Mouse (Mus musculus) inflammation-experienced regulatory T-cells, adult 6 months (primary cell): ENCODE results near the gene Glycam1. TPM values are rescaled to one million over a fixed set of nuclear protein-coding genes. Genes with fewer than 3 reads are reported as not detected.
"Not testable (repeated sequence)": the region's sequence is repeated elsewhere in the genome, so short reads cannot be mapped to it uniquely, and the experiment has no call there.

Source experiments
- ATAC-seq: one replicate; pipeline ENCODE4 v1.8.0; 2017
- polyA plus RNA-seq, 3 experiments: library from polyadenylated mRNA; unstranded; fragments of 100-300 nt; shearing (Covaris generic); gene quantifications; one replicate each; pipeline ENCODE4 v1.2.1; 2017

Glycam1 gene
- polyA plus RNA-seq: not detected

DNA sequence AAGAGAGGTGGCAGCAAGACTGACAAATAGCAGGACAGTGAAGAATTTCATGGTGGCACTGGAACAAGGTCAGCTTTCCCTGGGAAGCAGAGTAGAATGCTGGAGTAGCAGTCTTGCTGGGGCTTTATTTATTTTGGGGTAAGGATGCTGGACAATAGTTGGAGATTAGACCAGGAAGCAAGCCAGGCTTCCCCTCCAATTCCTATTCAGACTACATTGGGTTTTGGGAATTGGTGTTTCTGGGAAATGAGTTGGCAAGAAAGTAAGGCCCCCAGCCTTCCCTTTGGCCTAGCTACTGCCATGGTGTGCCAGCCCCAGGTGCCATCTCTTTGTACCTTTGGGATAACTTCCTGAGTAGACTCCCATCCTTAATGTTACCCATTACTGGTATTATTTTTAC, at the start of gene Glycam1:
Gene Glycam1, minus strand, starts transcription at position 101 of the 400 bp plus-strand sequence.
- ATAC-seq: no peak

DNA sequence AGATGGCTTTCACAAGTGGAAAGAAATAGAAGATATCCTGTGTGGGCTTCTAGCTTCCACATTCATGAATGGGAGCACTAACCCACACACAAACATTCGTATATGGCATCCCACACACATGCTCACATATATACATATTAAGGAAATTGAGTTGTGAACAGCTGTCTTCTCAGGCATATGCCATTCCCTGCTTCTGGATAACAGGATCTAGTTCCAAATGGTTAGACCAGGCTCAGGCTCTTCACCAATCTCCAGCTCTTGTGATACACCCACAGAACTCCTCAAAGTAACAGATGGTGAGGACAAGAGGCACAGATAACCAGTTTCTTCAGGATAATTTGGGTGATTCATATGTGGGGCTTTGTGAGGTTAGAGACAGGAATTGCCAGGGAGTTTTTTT, 39.6 kb upstream of the Glycam1 start:
- no peak for ATAC-seq

DNA sequence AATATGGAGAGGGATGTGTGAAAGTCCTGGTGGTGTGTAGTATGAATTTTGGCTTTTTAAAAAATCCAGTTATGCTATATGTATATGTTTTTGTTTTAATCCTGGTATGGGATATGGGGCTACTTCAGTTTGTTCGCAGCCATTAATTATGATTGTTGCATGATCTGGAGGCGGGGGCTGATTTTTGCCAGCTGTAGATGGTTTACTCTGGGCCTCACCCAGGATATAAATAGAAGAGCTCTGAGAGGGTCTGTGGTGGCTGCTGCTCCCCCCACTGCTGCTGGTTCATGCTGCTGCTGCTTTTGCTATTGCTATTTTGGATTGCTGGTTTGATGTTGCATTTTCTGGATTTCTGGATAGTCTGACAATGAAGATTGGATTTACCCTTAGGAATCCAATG, 25.9 kb upstream of the Glycam1 start:
- ATAC-seq: no peak

DNA sequence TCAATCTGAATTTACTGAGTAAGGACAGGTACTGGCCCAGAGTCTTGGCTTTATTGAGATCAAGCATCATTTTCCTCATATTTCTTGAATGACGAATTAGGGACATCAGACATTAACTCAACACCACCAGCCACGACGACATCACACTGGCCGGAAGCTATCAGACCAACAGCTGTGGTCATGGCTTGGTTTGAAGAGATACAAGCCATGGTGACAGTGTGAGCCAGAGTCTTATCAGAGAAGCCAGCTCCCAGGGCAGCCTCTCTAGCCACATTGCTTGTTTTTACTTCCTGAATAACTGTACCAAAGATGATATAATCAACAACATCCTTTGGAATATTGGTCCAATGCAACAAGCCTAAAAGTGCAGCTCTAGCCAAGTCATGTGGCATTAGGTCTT, 22.9 kb upstream of the Glycam1 start:
- ATAC-seq: not testable (repeated sequence)

DNA sequence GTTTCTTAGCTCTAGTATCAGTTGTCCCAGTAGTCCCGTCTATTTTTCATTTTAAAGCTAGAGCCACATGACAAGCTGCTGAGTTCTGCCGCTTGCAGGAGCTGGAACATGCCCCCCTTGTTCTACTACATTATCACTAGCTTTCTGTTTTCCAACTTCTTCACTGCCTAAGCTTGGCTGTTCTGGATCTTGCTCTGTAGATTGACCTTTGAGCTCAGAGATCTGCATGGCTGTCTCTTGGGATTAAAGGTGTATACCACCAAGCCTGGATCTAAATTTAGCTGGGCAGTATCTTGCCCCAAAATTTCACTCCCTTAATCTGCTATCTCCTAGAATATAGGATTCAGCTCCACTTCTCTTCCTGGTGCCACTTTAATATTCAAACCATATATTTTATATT, 21.0 kb upstream of the Glycam1 start:
- ATAC-seq: no peak

DNA sequence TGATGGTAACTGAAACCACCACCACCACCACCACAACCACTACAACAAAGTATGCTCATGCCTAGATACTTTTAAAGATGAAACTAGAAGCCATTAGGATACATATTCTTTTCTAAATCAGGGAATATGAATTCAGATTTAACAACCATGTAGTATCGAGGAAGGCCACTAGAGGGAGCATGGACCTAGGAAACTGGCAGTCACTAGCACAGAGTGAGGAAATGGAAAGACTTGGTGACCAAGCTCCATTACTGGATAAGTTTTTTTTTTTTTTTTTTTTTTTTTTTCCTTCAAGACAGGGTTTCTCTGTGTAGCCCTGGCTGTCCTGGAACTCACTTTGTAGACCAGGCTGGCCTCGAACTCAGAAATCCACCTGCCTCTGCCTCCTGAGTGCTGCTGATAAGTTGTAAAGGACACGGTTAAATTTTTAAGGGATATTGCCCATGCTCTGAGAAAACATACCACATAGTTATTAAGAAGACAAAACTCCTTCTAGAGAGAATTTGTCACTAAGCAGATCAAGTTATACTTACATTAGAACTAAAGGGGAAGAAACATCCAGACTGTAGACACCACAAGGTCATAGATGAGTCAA, 12.7 kb downstream of the Glycam1 start:
- ATAC-seq: no peak

DNA sequence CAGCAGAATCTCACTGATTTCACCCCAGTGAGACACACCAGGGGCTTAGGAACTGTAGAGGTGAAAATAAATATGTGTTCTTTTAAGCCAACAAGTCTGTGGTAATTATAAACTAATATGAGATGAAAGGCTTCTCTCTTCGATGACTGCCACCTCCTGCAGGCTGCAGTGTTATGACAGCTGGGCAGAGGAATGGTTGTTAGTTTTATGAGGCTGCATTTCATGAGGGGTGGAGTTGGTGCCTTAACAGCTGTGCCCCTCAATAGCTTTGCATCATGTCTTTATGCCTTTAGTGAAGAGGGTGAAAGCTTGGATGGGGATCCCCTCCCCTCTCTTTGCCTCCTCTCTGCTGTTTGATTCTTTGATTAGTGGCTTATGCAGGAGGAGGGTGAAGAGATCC, 13.8 kb downstream of the Glycam1 start:
- ATAC-seq: no peak

DNA sequence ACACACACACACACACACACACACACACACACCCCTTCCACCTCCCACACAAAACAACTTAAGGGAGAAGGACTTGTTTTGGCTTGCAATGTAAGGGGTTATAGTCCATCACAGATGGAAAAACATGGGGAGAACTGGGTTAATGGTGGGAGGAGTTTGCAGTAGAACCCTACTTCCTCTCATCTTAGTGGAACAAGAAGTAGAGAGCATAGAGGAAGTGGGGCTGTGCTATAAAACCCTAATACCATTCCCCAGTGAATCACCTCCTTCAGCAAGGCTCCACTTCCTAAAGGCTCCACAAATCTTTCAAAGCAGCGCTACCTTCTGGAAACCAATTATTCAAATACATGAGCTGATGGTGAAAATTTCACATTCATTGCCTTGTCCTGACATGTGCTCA, 15.4 kb downstream of the Glycam1 start:
- ATAC-seq: no peak

DNA sequence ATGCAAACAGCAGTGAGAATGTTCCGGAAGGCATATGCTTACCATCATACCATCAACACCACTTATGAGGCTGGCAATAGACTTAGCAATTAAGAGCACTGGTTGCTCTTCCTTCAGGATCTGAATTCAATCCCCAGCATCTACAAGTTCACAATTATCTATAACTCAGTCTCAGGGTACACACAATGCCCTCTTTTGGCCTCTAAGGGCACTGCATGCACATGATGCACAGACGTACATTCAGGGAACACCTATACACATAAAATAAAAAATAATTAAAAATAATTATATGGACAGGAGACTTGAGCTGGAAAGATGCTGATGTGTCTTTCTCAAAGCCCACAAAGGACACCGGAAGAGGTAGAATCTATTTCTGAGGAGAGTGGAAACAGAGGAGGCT, 16.9 kb downstream of the Glycam1 start:
- no peak for ATAC-seq

DNA sequence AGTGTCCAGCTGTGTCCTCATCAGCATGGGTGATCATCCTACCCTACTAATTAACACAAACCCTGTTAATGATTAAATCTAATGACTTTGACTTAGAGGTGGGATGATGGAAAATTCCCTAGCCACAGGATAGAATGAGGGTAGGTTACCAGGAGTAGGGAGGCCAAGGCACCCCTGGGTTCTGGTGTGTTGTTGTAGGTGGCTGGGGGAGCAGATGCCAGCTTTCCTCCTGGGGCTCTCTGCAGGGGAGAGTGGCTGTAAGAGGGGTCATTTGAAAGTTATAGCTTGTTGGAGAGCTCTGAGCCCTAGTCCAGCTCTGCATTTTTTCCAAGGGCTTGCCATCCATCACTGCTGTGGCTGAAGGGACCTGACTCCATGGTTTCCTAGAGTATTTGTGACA, 22.4 kb downstream of the Glycam1 start:
- ATAC-seq: no peak

DNA sequence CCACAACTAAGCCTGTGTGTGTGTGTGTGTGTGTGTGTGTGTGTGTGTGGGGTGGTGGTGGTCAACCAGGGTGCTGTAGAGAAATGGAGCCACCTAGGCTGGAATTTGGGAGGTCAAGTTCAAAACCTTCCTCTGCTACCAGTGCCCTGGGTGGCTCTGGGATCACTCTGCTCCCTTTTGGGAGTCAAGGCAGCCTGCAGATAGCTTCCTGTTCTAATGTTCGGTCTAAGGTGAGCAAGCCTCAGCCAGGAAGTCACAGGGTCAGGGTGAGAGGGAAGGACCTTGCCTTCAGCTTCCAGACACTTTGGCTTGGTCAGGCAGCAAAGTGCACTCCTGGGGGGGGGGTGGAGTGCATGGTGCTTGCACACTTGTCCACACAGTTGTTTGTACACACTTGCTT, 24.2 kb downstream of the Glycam1 start:
- ATAC-seq: no peak

DNA sequence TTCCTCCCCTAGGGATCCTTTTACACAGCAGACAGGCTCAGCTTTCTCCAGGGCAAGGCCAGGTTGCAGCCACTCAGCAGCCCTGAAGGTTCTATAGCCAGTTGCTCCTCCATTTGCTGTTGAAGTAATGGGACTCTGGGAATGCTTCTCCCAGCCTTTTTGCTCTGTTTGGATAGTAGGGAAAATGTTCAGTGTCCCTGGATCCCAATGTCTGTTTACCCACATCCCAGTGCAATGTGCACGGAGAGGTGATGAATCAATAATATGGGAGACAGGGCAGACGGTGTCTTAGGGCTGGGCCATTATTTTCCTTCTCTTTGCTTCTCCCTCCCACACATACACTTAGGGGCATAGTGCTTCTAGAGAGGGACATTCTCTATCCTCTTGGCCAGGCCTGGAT, 25.6 kb downstream of the Glycam1 start:
- ATAC-seq: no peak

DNA sequence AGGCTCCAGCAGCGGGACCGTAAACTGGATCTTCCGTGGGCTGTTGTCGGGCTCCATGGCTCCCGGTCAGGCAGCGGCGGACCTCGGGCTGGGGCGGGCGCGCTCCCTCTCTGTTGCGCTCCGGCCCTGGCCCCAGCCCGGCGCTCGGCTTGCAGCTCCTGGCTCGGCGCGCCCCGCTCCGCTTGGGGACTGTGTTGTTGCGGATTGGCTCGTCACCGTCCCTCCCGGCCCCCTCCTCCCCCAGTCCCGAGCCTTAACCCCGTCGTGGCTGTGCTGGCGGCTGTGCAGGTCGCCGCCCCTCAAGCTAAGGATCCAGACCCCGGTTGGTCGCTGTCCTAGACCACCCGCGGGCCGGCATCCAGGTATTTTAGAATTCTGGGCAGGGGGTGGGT, 27.1 kb downstream of the Glycam1 start, which contains the start of gene Ppp1r1a:
Gene Ppp1r1a, minus strand, starts transcription at position 182 of the 392 bp plus-strand sequence.
- no peak for ATAC-seq

DNA sequence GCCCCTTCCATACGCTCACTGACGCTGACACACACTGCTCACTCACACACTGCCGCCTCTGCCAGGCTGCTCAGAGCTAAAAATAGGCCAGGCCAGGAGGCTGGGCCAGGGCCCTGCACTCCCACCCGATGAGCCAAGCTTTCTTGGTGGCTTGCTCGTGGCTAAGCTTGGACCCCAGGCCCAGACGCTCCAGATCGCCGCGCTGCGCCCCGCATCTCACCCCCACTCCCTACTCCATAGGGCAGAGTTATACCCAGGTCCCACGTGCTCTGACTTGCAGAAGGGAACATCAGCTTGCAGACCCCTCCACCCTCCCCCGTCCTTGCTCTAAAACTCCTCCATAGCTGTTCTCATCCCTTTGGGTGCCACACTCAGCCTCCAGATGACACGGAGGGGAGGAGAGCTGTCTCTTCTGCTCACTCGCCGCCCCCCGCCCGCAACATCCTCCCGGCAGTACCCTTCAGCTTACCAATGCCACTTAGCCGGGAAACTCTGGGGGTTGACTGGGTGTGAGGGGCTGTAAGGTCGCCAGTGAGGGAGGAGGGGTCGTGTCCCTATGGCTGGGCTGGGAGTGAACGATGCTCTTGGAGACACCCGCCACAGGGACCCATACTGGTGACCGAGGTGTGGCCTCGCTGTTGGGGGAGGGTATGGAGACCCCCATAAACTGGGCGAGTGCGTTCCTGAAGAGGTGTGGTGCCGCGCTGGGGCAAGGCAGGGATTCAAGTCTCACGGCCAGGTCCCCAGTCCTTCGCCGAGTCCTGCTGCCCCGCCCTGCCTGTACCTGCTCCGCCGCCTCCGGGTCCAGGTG, 27.7 kb downstream of the Glycam1 start:
- no peak for ATAC-seq

DNA sequence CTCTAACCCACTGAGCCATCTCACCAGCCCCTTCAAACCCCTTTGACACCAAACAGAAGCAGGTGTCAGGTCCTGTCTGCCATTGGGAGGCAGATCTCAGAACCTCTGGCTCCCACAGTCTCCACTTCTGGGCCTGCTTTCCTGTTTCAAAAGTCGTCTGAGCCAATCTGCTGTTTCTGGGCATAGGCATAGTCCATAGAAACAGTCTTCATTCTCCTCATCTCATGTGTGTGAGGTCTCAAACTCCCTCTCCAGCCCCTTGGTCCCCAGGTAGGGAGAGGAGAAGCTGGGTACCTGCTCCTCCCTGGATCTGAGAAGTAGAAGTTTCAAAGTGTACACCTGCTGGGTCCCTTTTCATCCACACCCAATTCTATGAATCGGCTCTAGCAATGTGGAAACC, 28.4 kb downstream of the Glycam1 start:
- no peak for ATAC-seq

DNA sequence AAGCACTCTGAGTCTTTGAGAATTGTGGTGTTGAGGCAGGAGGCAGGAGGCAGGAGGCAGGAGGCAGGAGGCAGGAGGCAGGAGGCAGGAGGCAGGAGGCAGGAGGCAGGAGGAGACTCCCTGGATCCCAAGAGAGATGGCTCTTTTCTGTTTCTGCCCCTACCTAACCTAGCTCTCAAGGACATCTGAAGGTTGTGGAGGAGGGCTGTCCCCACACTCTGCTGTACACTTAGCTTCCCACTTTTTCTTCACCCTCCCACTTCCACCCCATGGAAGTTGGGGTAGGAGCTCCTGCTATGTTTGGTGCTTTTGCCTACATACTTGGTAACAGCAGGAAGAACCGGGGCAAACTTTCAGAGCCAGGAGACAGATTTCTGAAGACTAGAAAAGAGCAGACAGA, 29.1 kb downstream of the Glycam1 start:
- ATAC-seq: no peak

DNA sequence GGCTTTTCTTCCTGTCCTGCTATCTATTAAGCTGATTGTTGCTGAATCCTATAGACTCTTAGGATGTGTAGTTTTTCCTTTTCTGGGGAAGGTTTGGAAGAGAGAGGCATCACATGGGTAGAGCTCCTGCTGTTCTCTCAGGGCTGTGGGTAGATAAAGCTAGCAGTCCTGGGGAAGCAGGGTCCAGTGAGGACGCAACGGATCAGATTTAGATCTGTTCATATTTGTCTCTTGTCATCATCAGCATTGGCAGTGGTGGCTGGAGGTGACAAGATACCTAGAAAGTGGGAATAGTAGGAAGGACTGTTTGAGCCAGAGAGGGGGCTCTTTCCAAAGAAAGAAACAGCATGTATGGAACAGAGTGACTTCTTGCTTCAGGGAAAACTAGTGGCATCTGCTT, 29.9 kb downstream of the Glycam1 start:
- ATAC-seq: no peak

DNA sequence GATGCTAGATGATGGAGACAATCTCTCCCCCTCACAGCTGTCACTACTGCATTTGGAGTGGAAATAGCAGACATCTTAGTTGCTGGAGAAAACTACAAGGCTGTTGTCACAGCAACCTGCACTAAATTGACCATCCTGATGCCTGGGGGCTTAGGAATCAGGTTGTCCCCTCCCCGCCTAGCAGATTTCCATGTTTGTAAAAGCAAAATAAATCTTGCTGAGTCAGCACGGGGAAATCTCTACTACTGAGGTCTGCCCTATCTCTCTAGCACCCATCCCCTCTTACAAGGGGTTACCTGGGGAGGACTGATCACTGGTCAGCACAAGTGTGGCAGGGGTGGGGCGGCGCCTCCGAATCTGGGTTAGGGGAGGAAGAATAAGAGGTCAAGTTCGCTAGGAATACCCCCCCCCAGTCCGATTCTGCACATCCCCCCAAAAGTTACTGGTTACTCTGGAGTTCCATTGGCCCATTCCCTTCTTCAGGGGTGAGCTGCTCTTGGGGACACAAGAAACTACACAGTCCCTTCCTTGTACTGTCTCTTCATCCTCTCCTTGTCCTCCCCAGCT, 30.7 kb downstream of the Glycam1 start:
- ATAC-seq: no peak

DNA sequence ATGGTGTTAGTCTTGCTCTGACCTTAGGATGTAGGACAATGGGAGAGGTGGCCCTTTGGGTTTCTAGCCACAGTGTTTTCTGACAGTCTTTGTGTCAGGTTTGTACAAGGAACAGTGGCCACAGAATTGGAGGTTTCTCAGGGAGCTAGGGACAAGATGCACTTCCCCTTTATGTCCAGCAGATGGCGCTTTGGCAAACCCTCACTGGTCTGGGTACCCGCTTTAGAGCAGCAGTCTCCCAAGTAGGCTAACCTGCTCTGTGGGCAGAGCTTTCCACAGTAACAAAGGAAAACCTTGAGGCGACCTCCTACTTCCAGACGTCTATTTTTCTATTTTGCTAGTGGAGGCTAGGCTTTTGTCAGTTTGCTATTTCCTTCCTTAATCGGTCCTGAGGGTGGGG, 34.5 kb downstream of the Glycam1 start:
- no peak for ATAC-seq

DNA sequence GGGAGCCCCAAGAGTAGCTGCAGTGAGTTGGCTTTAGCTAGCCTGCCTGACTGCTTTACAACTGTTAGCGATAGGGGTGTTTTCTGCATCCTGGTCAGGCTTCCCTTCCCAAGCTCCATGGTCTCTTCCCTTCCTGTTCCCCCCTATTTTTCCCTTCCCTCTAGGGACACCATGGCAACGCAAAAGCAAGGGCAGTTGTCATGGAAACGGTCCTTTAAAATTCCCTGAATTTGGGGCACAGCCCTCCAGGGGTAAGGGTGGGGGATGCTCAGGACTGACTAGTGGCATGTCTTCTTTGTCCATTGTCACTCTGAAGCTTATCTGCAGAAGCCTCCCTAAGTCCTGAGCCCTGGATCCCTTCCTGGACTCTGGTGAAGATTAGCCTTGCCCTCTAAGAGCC, 41.7 kb downstream of the Glycam1 start:
- ATAC-seq: no peak

DNA sequence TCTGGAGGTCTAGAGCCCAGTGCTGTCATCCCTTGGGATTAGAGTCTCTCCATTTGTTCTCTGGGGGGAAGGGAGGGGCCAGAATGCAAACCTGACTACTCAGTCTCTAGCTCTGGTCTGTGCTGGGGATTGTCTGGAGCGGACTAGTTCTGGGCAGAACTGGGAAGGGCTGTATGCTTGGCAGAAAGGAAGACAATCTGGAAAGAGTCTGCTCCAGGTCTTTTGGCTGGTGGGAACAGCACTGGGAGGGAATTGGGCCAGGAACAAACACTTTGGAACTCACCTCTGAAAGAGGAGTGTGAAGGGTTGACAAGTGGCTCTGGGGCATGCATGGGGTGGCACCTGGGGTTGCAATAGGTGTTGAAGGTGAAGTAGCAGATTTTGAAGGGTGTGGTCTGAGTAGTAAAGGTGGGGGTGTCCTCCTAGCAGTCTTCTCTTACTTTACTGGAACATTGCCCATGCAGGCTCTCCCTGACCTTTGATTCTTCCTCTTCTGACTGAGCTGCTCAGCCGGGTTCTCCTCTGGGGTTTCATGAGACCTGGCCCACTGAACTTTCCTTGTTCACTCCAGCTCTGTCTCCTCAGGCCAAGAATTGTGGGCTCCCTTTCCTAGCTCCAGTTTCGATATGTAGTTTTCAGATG, 42.3 kb downstream of the Glycam1 start:
- ATAC-seq: no peak

DNA sequence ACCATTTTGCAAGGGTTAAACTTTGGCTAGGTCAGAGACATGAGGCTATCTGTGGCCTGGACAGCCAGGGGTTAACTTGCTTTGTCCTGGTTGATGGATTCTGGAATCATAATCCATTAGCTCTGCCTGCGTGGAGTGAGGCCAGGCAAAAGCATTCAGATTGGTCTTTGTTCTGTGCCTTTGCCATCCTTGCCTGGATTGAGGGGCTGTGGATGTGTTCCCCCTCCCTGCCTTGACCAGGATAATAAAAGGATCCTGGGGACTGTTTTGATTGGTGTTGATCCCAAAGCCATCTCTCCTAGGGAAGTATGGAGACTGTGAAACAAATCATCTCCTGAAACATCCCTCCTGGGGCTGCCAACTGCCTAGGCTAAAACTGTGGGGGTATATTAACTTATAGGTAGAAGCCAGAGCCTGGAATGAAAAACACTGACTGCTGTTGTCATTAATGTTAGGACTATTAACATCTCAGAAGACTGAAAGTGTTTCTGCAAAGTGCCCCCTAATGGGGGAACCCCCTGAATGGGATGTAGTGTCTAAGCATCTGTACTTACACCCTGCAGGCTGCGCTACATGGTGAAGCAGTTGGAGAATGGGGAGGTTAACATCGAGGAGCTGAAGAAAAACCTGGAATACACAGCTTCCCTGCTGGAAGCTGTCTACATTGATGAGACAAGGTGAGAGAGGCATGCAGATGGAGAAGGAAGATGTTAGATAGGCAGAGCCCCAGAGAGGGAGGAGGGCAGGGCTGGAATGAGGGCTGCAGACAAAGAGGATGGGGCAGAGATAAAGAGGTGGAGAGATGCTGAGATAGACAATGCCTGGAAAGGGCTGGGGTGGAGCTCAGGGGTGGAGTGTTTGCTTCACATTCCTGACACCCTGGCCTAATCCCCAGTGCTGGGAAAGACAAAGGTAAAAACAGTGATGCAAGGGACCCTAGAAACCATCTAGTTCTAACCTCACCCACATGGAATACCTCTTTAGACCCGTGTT, 45.2 kb downstream of the Glycam1 start:
- ATAC-seq: no peak
